Mouse (Mus musculus) left cerebral cortex, postnatal 25 days (tissue): ENCODE measurements around the gene Kmt2b. TPM values are rescaled to one million over a fixed set of nuclear protein-coding genes. Genes with fewer than 3 reads are reported as not detected.

Source experiments
- DNase-seq, 2 experiments: peaks; one replicate each; pipeline ENCODE4 v3.0.0; 2022; ENCODE audit warnings: low spot score in 2 of 2, mixed read lengths in 1 of 2
- intact Hi-C: fragments of 180-260 bp; cut with DNase I; formaldehyde crosslinking; loops from one replicate; pipeline ENCODE4 v1.15.1; 2025
- total RNA-seq, 2 experiments: library from RNA; stranded (reverse); gene quantifications; 2 replicates each; pipeline ENCODE4 v1.2.3; 2021

Kmt2b gene
- total RNA-seq, 2 experiments from 2014 or later = 46.4 to 50.4 TPM

DNA sequence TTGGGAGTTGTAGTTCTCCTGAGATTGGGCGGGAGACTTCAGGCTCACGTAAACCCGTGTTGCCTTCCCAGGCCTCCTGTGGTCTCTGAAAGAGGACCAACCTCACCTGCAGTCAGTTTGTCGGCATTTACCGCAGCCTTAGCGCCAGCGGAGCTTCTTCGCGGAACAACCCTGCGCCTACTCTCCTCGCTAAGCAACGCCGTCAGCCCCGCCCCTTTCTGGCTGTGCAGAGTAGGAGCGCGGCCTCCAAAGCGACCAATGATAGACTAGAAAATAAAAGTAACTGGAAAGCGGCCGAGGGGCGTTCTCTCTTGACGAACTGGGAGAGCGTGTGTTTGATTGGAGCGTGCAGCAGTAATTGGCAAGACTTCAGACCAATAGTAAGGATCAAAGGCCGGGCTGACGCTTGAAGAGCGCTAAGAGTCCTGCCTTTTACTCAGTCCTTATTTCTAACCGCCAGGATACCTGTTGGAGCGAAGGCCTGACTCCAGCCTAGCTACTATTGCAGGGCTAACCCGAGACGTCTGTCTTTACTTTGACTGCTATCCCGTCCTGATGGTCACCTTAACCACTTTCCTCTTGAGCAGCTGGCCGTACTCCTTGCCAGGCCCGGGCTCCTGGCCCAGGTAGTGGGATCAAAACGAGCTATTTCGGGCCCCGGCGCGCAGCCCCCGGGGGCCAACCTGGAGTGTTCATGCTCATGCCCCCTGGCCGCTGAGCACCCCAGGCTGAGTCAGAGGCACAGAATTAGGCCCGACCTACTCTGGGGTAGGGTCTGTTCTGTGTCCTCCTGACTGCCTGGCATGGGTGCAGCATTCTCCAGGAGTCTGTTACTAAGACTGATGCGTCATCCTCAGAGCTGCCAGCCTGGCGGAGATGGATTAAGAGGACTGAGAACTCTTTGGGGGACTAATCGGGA, 36.2 kb downstream of the Kmt2b start, which contains the start of the genes Hspb6 and Proser3:
Gene Hspb6 (plus strand): TSS at position 77 of the 919 bp plus-strand sequence.
Gene Proser3 (minus strand): TSS at position 198 of the 919 bp plus-strand sequence.
- DNase-seq = peak; percentile 97 to 99
- intact Hi-C loops = loop anchor here (5.0 kb wide), 1 partner anchor 60 kb away; the partner anchor contains the start of gene Prodh2

DNA sequence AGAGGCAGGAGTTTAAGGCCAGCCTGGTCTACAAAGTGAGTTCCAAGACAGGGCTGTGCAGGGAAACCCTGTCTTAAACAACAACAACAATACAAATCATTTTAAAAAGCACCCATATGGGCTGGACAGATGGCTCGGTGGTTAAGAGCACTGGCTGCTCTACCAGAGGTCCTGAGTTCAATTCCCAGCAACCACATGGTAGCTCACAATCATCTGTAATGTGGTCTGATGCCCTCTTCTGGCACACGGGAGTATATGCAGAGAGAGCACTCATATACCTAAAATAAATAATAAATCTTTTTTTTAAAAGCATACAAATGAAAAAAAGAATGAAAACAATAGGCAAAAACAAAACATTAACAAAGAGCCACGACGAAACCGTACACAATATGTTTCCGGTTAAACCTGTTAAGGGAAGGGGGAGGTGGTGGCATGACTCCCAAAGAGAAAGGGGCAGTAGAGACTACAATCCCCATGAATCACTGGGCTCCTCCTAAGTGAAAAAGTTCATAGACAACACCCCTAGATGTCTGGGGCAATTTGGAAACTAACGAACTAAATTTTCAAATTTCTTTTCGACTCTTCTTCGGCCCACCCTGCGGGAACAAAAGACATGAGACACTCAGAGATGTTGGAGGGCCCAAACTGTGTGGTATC, 37.0 kb downstream of the Kmt2b start:
- DNase-seq = no peak
- intact Hi-C loops = loop anchor here (5.0 kb wide), 1 partner anchor 59 kb away; the partner anchor contains the start of gene Prodh2

DNA sequence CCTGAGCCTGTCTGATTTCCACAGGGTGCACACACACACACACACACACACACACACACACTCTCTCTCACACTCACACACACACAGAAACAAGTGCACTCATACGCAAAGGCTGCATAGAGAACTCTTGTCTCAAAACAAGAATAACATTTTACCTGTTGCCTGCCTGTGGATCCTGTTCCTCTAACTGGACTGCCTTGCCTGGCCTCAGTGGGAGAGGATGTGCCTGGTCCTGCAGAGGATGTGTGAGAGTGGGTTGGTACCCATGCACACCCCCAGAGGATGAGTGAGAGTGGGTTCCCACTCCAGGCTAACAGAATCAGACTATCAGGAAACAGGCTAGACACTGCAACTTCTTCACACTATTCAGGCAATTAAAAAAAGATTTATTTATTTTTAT, 37.9 kb downstream of the Kmt2b start:
- intact Hi-C loops = loop anchor here (5.0 kb wide), 1 partner anchor 58 kb away; the partner anchor contains the start of gene Prodh2

DNA sequence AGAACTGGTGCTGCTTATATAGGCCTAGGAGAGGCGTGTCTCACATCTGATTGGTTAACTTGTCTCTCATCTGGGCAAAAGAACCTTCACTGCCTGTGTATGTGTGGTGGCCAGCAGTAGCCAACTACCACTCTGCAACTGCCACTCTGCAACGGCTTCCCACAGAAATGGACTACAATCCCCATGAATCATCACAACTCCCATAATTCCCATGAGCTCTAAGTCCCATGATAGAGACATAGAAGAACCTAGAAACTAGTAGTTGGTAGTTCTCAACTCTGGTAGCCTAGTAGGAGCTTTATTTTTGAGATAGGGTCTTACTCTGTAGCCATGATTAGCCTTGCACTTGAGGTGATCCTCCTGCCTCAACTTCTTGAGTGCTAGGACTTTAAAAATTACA, 38.6 kb downstream of the Kmt2b start:
- intact Hi-C loops = loop anchor here (5.0 kb wide), 1 partner anchor 58 kb away; the partner anchor contains the start of gene Prodh2
- no peak for DNase-seq

More for the DNA sequence above, 37.9 kb downstream of the Kmt2b start:
- DNase-seq = no peak

DNA sequence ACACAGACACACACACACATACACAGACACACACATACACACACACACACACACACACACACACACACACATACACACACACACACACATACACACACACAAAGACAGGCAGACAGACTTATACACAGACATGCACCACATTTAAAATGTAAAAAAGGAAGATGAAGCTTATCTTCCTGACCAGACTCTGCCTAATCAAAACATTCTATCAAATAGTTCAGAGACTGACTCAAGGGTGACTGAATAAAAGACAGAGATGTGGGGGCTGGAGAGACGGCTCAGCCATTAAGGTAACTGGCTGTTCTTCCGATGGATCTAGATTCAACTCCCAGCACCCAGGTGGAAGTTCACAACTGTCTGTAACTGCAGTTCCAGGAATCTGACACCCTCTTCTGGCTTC, 44.2 kb downstream of the Kmt2b start:
- intact Hi-C loops = no loop called here
- DNase-seq = no peak

DNA sequence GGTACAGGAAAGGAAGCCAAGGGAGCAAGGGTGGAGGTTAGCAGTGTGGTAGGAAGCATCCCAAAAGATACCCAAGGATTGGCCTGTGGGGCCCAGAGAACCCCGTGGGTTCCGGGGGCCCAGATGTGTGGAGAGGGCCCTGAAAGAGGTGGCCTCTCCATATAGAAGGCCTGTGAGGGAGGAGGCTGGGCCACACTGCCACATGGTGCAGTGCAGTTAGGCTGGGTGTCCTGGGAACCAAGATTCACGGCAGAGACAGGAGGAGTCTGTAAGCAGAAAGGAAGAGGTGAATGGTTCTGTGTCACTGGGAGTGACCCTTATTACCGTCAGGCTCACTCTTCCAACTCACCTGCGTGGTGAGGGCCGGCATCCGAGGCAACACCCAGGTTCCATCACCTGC, 48.0 kb downstream of the Kmt2b start:
- intact Hi-C loops = no loop called here
- no peak for DNase-seq

DNA sequence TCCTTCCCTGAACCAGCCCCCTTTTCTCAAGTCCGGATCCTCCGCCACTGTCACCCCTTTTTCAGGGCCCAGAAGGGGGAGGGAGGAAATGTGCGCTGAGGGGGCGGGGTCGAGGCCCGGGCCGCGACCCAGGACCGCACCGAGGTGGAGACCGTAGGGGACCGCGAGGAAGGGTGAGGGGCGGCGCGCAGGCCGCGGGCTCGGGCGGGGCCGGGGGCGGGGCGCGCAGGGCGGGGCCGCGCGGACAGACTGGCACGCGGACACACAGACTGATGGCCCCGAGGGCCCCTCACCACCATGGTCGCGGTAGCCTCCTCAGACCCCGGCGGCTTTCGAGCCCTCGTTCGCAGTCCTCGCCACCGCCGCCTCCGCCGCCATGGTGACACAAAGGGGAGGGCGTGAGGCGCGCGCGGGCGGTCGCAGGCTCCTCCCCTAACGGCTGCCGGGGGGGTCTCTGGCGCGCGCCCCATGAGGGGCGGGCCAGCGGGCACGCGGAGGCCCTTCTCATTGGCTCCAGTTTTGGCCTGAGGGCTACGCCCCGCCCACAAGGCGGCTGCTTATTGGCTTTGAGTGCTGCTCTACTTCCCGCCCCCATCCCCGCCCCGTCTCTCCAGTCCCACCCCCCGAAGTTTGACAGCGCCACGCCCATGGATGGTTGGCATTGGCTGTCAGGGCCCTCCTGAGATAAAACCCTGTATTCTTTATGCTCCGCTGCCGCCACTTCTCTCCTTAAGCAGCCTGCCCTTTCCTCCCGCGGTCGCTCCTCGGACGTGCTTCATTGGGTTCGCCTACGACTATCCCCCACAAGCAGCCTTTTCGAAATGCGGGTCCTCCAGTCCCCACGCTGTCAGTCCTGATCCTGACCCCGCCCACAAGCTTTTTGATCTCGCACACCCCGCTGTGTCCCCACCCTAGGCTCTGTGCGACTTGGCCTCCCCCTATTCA, 53.6 kb downstream of the Kmt2b start, which contains the start of gene Arhgap33:
Gene Arhgap33 (minus strand): TSS at position 428 of the 945 bp plus-strand sequence.
- intact Hi-C loops = no loop called here
- peak; percentile 98 for DNase-seq

DNA sequence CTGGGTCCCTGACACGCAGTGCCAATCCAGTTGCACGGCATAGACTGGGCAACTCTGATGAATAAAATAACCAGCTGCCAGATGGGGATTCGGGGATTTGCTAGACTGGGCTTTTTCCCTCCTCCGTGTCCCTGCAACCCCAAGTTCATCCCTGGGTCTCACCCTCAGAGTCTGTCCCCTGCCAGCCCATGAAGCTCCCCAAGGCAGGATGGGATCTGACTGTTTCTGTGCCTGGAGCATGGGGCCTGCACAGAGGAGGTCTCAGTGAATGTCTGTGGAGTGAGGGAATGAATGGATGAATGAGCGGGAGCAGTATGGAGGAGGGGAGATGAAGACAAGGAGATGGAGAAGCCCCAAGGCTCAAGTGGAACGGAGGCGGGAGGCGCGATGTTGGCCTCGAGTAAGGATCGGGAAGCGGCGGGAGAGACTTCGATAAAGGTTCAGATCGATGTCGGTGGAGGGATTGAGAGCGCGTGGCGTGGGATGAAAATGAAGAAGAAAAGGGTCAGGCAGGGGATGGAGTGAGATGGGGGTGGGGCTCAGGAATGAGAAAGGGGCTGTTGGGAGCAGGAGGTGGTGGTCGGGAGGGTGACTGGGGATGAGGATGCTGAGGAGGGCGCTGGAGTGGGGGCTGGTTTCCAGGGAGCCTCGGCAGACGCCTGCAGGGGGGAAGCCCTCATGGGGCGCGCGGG, 54.4 kb downstream of the Kmt2b start:
- intact Hi-C loops = no loop called here
- DNase-seq = peak; percentile 54 to 70

DNA sequence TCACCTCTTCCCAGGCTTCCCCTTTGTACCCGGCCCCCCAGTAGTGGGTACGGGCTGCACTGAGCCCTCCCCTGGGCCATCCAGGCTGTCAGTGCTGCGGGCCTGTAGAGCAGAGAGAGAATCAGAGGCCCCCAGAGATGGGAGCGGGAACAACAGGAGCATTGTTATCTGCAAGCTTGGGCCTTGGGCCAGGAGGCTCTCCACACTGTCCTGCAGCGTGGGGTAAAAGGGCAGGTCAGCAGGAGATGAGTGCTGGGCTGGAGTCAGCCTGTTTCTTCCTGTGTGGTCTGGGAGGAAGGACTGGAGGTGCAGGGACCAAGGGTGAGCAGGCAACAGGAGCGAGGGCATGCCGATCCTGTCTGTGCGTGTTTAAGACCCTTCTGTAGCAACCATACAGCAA, 55.6 kb downstream of the Kmt2b start:
- peak in 1 of 2 experiments; percentile 42 for DNase-seq
- intact Hi-C loops = no loop called here

DNA sequence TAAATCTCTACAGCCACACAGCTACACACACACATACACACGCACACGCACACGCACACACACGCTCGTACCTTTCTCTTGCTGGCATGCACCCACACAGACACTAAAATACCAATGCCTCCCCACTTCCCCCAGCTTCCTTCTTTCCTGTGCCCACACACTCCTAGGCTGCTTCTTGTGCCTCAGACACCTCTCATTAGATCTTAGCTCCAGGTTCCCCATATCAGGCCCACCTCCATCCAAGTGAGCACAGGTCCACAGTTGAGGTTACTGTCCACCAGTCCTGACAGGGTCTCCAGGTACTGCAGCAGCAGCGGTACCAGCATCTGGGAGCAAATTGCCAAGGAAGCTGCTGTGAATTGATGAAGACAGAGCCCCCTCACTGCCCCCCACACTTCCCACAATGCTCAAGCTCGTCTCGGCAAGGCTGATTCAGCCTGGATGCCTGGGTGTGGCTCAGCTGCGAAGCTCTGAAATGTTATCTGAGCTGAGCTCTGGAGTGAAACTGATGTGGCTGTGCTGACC, 57.2 kb downstream of the Kmt2b start:
- intact Hi-C loops = no loop called here
- peak; percentile 73 to 93 for DNase-seq

DNA sequence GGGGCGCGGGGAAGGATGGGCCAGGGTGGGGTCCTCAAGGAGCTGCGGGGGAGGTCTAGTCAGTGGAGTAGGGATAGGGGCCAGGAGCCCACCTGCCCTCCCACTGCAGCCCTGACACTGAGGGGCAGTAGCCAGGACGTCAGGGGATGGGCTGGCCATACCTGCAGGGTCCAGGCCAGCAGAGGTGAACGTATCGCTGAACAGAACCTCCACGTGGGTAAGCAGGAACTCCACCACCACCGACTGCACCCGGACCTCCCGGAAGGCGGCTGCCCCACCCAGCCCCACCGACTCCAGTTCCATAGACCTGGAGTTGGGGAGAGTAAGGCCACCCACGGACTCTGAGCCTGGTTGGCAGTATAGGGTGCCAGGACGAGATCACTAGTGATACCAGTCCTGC, 61.5 kb downstream of the Kmt2b start:
- intact Hi-C loops = no loop called here
- no peak for DNase-seq

DNA sequence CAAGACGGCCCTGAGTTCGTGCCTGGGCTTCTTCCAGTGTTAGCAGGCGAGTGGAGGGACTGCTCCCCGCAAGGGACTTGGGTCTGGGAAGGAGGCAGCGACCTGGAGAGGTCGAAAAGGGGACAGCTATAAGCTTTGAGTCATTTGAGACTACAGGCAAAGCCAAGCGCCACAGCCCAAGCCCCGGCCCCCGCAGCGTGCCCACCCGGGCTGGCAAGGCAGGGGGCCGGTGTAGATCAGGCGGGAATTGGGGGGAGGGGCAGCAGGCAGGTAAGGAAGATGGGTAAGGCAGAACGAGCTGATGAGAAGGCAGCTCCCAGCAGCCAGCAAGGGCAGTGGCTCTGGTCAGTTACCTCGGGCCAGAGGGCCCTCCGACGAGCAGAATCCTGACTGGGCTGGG, 62.1 kb downstream of the Kmt2b start:
- intact Hi-C loops = no loop called here
- DNase-seq = no peak

DNA sequence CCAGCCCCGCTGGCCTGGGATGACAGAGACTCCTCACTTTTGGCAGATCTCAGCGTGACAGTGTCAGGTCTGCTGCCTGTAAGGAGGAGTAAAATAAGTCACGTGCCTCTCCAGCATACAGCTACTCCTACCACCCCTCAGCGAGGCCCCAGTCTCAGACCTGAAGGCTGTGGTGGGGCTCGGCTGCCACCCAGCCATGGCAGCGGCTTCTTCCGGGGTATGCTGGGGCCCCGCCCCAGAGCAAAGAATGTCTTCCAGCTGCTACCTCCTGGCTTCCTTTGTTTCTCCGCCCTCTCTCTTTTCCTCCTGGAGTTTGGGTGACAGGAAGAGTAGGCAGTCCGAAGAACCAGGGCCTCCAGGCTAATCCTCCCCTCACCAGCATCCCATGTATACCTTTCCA, 62.6 kb downstream of the Kmt2b start:
- intact Hi-C loops = no loop called here
- DNase-seq = no peak

DNA sequence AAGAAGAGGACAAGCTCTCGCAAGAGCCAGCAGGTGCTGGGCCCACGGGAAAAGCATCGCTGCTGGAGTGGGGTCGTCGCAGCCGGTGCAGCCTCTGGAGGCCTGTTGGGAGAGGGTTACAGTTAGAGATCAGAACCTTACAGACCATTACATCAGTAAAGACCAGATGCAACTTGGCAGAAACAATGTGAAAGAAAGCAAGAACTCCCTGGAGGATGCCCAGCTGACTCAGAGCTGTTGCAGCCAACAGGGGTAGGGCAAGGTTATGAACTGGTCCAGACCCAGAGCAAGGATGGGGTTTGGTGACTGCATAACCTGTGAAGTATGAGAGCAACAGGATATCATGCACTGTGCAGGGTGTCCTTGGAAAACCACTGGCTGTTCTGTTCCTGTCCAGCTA, 64.0 kb downstream of the Kmt2b start:
- intact Hi-C loops = no loop called here
- no peak for DNase-seq

DNA sequence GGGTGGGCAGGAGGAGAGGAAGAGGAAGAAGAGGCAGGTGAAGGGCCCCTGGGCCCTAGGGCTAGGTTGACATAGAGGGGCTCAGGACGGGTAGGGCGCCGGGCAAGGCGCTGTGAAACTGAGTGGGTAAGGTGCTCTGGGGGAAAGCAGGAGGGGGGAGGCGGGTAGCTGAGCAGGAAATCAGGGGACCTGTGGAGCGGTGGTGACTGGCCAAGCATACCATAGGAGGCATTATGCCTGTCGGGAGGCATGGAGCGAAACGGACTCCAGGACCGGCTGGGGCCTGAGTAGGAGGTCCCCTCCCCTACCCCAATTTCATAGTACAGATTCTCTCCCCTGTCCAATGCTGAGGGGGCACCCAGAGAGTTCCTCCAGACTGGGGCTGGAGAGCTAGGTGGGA, 65.7 kb downstream of the Kmt2b start:
- no peak for DNase-seq
- intact Hi-C loops = no loop called here

DNA sequence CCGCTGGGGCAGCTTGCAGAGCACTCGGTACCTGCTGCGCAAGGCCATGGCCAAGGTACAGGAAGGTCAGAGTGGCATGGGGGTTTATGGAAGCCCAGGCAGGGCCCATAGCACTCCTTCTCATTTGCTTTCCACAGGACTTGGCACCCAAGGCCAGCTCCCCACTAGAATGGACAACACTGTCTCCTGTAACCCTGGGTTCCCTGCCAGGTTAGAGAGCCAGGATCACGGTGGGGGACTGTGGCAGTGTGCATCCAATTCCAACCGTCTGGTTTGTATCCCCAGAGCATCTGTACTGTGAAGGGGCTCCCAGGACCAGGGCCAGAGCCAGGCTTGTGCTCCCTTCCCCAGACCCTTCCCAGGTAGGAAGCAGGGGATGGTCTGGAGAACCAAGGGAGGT, 67.7 kb downstream of the Kmt2b start:
- intact Hi-C loops = no loop called here
- DNase-seq = no peak

DNA sequence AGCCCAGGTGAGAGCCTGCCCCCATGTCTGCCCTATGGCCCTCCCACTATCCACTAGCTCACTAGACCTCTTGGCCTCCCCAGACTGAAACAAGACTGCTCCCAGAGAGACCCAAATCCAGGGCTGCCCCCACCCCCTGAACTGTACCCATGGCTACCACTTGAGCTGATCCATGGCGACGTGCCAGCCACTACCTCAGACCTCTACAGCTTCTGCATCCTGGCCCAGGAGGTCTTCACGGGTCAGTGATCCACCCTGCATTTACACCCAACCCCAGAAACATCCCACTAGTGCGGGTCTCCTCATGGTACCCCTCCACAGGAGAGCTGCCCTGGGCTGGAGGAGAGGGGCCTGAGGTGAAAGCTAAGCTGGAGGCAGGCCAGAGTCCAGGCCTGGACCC, 68.1 kb downstream of the Kmt2b start:
- no peak for DNase-seq
- intact Hi-C loops = no loop called here
